Mouse (Mus musculus): ENCODE measurements around the gene Bub1. TPM values are rescaled to one million over a fixed set of nuclear protein-coding genes. Genes with fewer than 3 reads are reported as not detected.

Gene Bub1
- polyA plus RNA-seq, 1 experiment: 24.0 TPM

DNA sequence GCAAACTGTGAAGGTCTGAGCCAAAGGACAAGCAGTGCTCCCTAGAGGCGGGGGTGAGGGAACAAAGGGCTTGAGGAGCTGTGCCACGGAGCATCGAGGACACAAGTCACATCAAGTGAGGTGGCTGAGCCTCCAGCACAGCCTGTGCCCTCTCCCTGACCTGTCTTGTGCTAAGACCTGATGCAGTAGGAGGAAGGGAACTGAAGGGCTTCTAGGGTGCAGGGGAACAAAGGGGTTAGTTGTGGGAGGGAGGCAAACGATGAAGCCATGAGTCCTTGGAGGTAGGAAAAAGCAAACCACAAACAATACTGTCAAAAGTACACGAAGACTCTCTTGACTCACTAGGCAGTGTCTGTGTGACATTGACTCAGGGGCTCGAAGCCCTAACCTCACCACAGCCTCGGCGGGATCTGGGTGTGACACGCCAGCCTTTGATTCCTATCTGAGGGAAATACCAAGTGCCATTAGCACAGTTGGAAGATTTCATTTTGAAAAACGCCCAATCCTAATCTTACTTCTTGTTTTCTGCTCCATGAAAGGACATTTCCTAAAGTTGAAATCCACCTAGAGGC, 71.2 kb downstream of the Bub1 start:
- H3K4me1 ChIP-seq (ENCODE audit: control insufficient read depth, insufficient read depth, low read length): peaks cover 6% of the 10 kb centered on the region
- WGBS: 48% methylated on average over 10 of the region's 10 CpGs
- H3K4me3 ChIP-seq (replicated peaks; ENCODE audit: control insufficient read depth, low read depth, low read length): no peak overlapping the region
- TF ChIP-seq POLR2A (IDR thresholded peaks at IDR 0.05; ENCODE audit: borderline replicate concordance, control insufficient read depth, low read depth, low read length) (no peak), CTCF (IDR thresholded peaks at IDR 0.05; ENCODE audit: control insufficient read depth, insufficient read depth, low read length) (no peak)
- H3K27ac ChIP-seq (ENCODE audit: control insufficient read depth, insufficient read depth, low read depth, low read length, poor library complexity): no peak overlapping the region

GRCm38 (mm10) chr2:127760014-127760413, 71.7 kb downstream of the Bub1 start:
- Histone ChIP-seq H3K27ac (ENCODE audit: control insufficient read depth, insufficient read depth, low read depth, low read length, poor library complexity) (no peak overlapping the region), H3K4me1 (ENCODE audit: control insufficient read depth, insufficient read depth, low read length) (peaks cover 6% of the 10 kb centered on the region), H3K4me3 (replicated peaks; ENCODE audit: control insufficient read depth, low read depth, low read length) (no peak overlapping the region)
- no peak for TF ChIP-seq POLR2A (IDR thresholded peaks at IDR 0.05; ENCODE audit: borderline replicate concordance, control insufficient read depth, low read depth, low read length)
- no peak for TF ChIP-seq CTCF (IDR thresholded peaks at IDR 0.05; ENCODE audit: control insufficient read depth, insufficient read depth, low read length)
- 75% methylated on average over 6 of the region's 6 CpGs for WGBS

- H3K4me1 ChIP-seq (ENCODE audit: control insufficient read depth, insufficient read depth, low read length): peaks cover 6% of the 10 kb centered on the region
- H3K27ac ChIP-seq (ENCODE audit: control insufficient read depth, insufficient read depth, low read depth, low read length, poor library complexity): no peak overlapping the region
- TF ChIP-seq POLR2A (IDR thresholded peaks at IDR 0.05; ENCODE audit: borderline replicate concordance, control insufficient read depth, low read depth, low read length): no peak
- no peak for TF ChIP-seq CTCF (IDR thresholded peaks at IDR 0.05; ENCODE audit: control insufficient read depth, insufficient read depth, low read length)
- 78% methylated on average over 5 of the region's 5 CpGs for WGBS
- no peak overlapping the region for H3K4me3 ChIP-seq (replicated peaks; ENCODE audit: control insufficient read depth, low read depth, low read length)
Observed at GRCm38 (mm10) chr2:127759157-127759880, 72.3 kb downstream of the Bub1 start.

DNA sequence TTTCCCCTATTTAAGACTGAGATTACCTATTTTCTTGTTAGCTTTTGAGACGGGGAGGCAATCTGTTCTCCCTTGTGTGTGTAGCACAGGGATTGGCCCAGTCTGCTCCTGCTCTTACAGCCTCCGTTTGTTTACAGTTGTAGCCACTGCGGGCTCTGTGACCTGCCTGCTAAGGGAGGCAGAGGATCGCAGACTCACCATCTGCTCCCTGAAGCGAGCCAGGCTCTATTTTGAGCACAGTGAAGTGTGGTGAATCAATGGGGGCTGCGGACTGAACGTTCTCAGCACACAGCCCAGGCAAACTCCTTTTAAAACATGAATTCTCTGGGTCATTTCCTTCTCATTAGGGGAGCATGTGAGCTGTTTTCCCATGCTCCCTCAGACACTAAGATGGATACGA, 74.5 kb downstream of the Bub1 start:
- peaks cover 6% of the 10 kb centered on the region for H3K4me1 ChIP-seq (ENCODE audit: control insufficient read depth, insufficient read depth, low read length)
- TF ChIP-seq POLR2A (IDR thresholded peaks at IDR 0.05; ENCODE audit: borderline replicate concordance, control insufficient read depth, low read depth, low read length) (no peak), CTCF (IDR thresholded peaks at IDR 0.05; ENCODE audit: control insufficient read depth, insufficient read depth, low read length) (no peak)
- no peak overlapping the region for H3K27ac ChIP-seq (ENCODE audit: control insufficient read depth, insufficient read depth, low read depth, low read length, poor library complexity)
- H3K4me3 ChIP-seq (replicated peaks; ENCODE audit: control insufficient read depth, low read depth, low read length): no peak overlapping the region
- WGBS: 72% methylated on average over 8 of the region's 8 CpGs

GRCm38 (mm10) chr2:127754113-127754512, 77.6 kb downstream of the Bub1 start:
- Histone ChIP-seq H3K27ac (ENCODE audit: control insufficient read depth, insufficient read depth, low read depth, low read length, poor library complexity) (no peak overlapping the region), H3K4me3 (replicated peaks; ENCODE audit: control insufficient read depth, low read depth, low read length) (no peak overlapping the region), H3K4me1 (ENCODE audit: control insufficient read depth, insufficient read depth, low read length) (no peaks in the 10 kb centered on the region; the same call in none of the 2 replicates)
- WGBS: 89% methylated on average over 4 of the region's 4 CpGs
- TF ChIP-seq CTCF (IDR thresholded peaks at IDR 0.05; ENCODE audit: control insufficient read depth, insufficient read depth, low read length): no peak
- TF ChIP-seq POLR2A (IDR thresholded peaks at IDR 0.05; ENCODE audit: borderline replicate concordance, control insufficient read depth, low read depth, low read length): no peak

GRCm38 (mm10) chr2:127751849-127752610, 79.6 kb downstream of the Bub1 start:
- WGBS: 75% methylated on average over 11 of the region's 11 CpGs
- H3K27ac ChIP-seq (ENCODE audit: control insufficient read depth, insufficient read depth, low read depth, low read length, poor library complexity): no peak overlapping the region
- H3K4me3 ChIP-seq (replicated peaks; ENCODE audit: control insufficient read depth, low read depth, low read length): no peak overlapping the region
- TF ChIP-seq POLR2A (IDR thresholded peaks at IDR 0.05; ENCODE audit: borderline replicate concordance, control insufficient read depth, low read depth, low read length) (no peak), CTCF (IDR thresholded peaks at IDR 0.05; ENCODE audit: control insufficient read depth, insufficient read depth, low read length) (no peak)
- H3K4me1 ChIP-seq (ENCODE audit: control insufficient read depth, insufficient read depth, low read length): no peaks in the 10 kb centered on the region; the same call in none of the 2 replicates

Other genes starting within 250 kb of the Bub1 start
- 0.47 and 1.0 TPM in 2 replicates for gene Zfp661, start 244.8 kb downstream of the Bub1 start, polyA plus RNA-seq (2011; ENCODE audit: insufficient read depth, insufficient read length, low replicate concordance, missing spikeins)
- gene Mrps5, start 244.6 kb downstream of the Bub1 start, polyA plus RNA-seq (2011; ENCODE audit: insufficient read depth, insufficient read length, low replicate concordance, missing spikeins): 42.6 and 64.8 TPM in 2 replicates
- 0.55 TPM in 1 of 2 replicates, not detected in the other for gene Mal, start 175.2 kb downstream of the Bub1 start, polyA plus RNA-seq (2011; ENCODE audit: insufficient read depth, insufficient read length, low replicate concordance, missing spikeins)
- not detected in 2 replicates for gene Mall, start 101.9 kb downstream of the Bub1 start, polyA plus RNA-seq (2011; ENCODE audit: insufficient read depth, insufficient read length, low replicate concordance, missing spikeins)
- 3.0 and 3.5 TPM in 2 replicates for gene Nphp1, start 43.0 kb downstream of the Bub1 start, polyA plus RNA-seq (2011; ENCODE audit: insufficient read depth, insufficient read length, low replicate concordance, missing spikeins)
- gene Mtln, start 39.4 kb downstream of the Bub1 start, polyA plus RNA-seq (2011; ENCODE audit: insufficient read depth, insufficient read length, low replicate concordance, missing spikeins): 3.3 and 7.7 TPM in 2 replicates
- not detected in 2 replicates for gene Acoxl, start 7.0 kb upstream of the Bub1 start, polyA plus RNA-seq (2011; ENCODE audit: insufficient read depth, insufficient read length, low replicate concordance, missing spikeins)